Mouse (Mus musculus) liver, embryonic 14.5 days (tissue): Measurements from ENCODE around the gene Tbcel. TPM values are rescaled to one million over a fixed set of nuclear protein-coding genes. Genes with fewer than 3 reads are reported as not detected.
A peak's percentile ranks its signal among the peaks of the same experiment; 100 is the strongest.

ENCODE experiments used
- ATAC-seq: fragments of 200-750 bp; cut with Nextera tagmentation; 2 replicates; pipeline ENCODE4 v1.8.0; 2017; ENCODE audit warnings: moderate number of reproducible peaks, mild to moderate bottlenecking, moderate library complexity; ENCODE audit not compliant: insufficient read depth
- DNase-seq, 3 experiments: peaks; one replicate each; pipeline ENCODE4 v3.0.0-alpha.2; 2012 to 2013; ENCODE audit warnings: low read depth in 3 of 3, low spot score in 3 of 3
- H3K27ac ChIP-seq: fragments of 300-500 bp; sonication (generic); 2 replicates; pipeline ENCODE4 v1.5.1; 2014; ENCODE audit warnings: moderate library complexity, mild to moderate bottlenecking, control low read depth, inconsistent platforms
- H3K27me3 ChIP-seq: fragments of 300-500 bp; sonication (generic); 2 replicates; pipeline ENCODE4 v1.6.1; 2014; ENCODE audit warnings: mild to moderate bottlenecking, low read length, moderate library complexity; ENCODE audit not compliant: control insufficient read depth, insufficient read depth
- H3K36me3 ChIP-seq: fragments of 300-500 bp; sonication (generic); replicated peaks from 2 replicates; pipeline ENCODE4 v1.6.1; 2014; ENCODE audit warnings: low read depth; ENCODE audit not compliant: control insufficient read depth, insufficient read depth
- H3K4me1 ChIP-seq, 2 experiments: fragments of 200-500 bp in 1 of 2; fragments of 300-500 bp in 1 of 2; sonication (generic) in 1 of 2; replicated peaks; 2 replicates each; pipeline ENCODE4 v1.6.1; 2012 to 2014; ENCODE audit warnings: antibody characterized with exemption in 1 of 2, inconsistent platforms in 1 of 2, low read length in 1 of 2; ENCODE audit not compliant: control insufficient read depth in 2 of 2, insufficient read depth in 2 of 2
- H3K4me2 ChIP-seq: fragments of 300-500 bp; sonication (generic); 2 replicates; pipeline ENCODE4 v1.6.1; 2014; ENCODE audit warnings: low read depth, mild to moderate bottlenecking, control low read depth, moderate library complexity
- H3K4me3 ChIP-seq, 2 experiments: fragments of 200-500 bp in 1 of 2; fragments of 300-500 bp in 1 of 2; sonication (generic) in 1 of 2; 2 replicates each; pipeline ENCODE4 v1.5.1; 2012 to 2014; ENCODE audit warnings: low read depth in 2 of 2, low read length in 2 of 2, mild to moderate bottlenecking in 2 of 2, control low read depth in 1 of 2, inconsistent platforms in 1 of 2, moderate library complexity in 1 of 2; ENCODE audit not compliant: insufficient read depth in 1 of 2
- H3K9ac ChIP-seq: fragments of 300-500 bp; sonication (generic); replicated peaks from 2 replicates; pipeline ENCODE4 v1.6.1; 2014; ENCODE audit warnings: mild to moderate bottlenecking, control low read depth, moderate library complexity
- H3K9me3 ChIP-seq: fragments of 300-500 bp; sonication (generic); 2 replicates; pipeline ENCODE4 v1.6.1; 2016; ENCODE audit warnings: low read length, mixed read lengths; ENCODE audit not compliant: control insufficient read depth
- CTCF ChIP-seq: IDR thresholded peaks from 2 replicates; pipeline ENCODE4 v1.5.1; 2016; ENCODE audit warnings: antibody characterized with exemption, low read depth, control low read depth
- EP300 ChIP-seq: IDR thresholded peaks from 2 replicates; pipeline ENCODE4 v1.6.1; 2016; ENCODE audit warnings: antibody characterized with exemption, low read depth
- WGBS: fragments of 180-500 bp; shearing (Covaris S2); extraction: QIAGEN DNeasy Blood & Tissue Kit; methylation state at CpG from one replicate; pipeline ENCODE4 v1.1.7; 2014; ENCODE audit not compliant: insufficient replicate concordance; 5-methylcytosine and 5-hydroxymethylcytosine counted together
- polyA plus RNA-seq, 2 experiments: library from polyadenylated mRNA; depleted of rRNA in 1 of 2; stranded (reverse) in 1 of 2; unstranded in 1 of 2; fragments of >200 nt; fragmentation: Nextera tagmentation in 1 of 2; extraction: Ambion mirVana in 1 of 2; gene quantifications; 2 replicates each; pipeline versions ENCODE4 v1.2.1 to v1.2.3; 2012 to 2014

Gene Tbcel
- 16.7 and 19.7 TPM in 2 replicates for polyA plus RNA-seq (2012; rRNA removed)
- polyA plus RNA-seq (2014; fragmentation: Nextera tagmentation; extraction: Ambion mirVana) = 11.3 and 12.1 TPM in 2 replicates

- no peak within 1 kb of the TSS for H3K27ac ChIP-seq
- WGBS = 66% methylated on average over 6 of the region's 6 CpGs
Measured at GRCm38 (mm10) chr9:42507709-42508108, at the start of gene Tbcel. TSS of gene Tbcel (minus strand) at chr9:42507809.

GRCm38 (mm10) chr9:42555186-42555585 lies 47.6 kb upstream of the Tbcel start:
- Histone ChIP-seq H3K9ac (no peak overlapping the region), H3K36me3 (no peaks in the 10 kb centered on the region), H3K4me3 (no peak overlapping the region), H3K4me2 (no peak overlapping the region), H3K9me3 (no peaks in the 10 kb centered on the region), H3K27me3 (no peaks in the 10 kb centered on the region), H3K27ac (no peak overlapping the region), H3K4me1 (no peaks in the 10 kb centered on the region; a peak in 1 of 4 replicates)
- ATAC-seq (no peak), DNase-seq (no peak)
- no peak for TF ChIP-seq CTCF
- no peak for TF ChIP-seq EP300
- 9% methylated on average over 1 of the region's 1 CpGs for WGBS

More at GRCm38 (mm10) chr9:42507709-42508108, at the start of gene Tbcel:
- H3K4me2 ChIP-seq = no peak within 1 kb of the TSS
- no peak within 1 kb of the TSS for H3K4me3 ChIP-seq
- DNase-seq (no peak), ATAC-seq (no peak)
- TF ChIP-seq EP300 = no peak
- no peak for TF ChIP-seq CTCF
- H3K9ac ChIP-seq = no peak within 1 kb of the TSS
- no peaks in the 10 kb centered on the region for H3K9me3 ChIP-seq
- H3K4me1 ChIP-seq = 0 out of 4 replicates have a peak, but pooled peaks cover 0 to 2% of the 10 kb centered on the region in 2 experiments
- no peaks in the 10 kb centered on the region for H3K36me3 ChIP-seq
- H3K27me3 ChIP-seq = no peaks in the 10 kb centered on the region

GRCm38 (mm10) chr9:42550116-42550515 lies 42.5 kb upstream of the Tbcel start:
- Histone ChIP-seq H3K27me3 (no peaks in the 10 kb centered on the region), H3K36me3 (no peaks in the 10 kb centered on the region), H3K9ac (no peak overlapping the region), H3K4me2 (no peak overlapping the region), H3K9me3 (no peaks in the 10 kb centered on the region), H3K4me3 (no peak overlapping the region), H3K4me1 (no peaks in the 10 kb centered on the region; a peak in 1 of 4 replicates), H3K27ac (no peak overlapping the region)
- TF ChIP-seq EP300 (no peak), CTCF (peak; percentile 92)
- DNase-seq (peak; percentile 4 to 9 (median 4)), ATAC-seq (no peak)
- 11% methylated on average over 13 of the region's 13 CpGs for WGBS

- DNase-seq (no peak), ATAC-seq (no peak)
- WGBS = 49% methylated on average over 7 of the region's 7 CpGs
- H3K27me3 ChIP-seq = no peaks in the 10 kb centered on the region
- no peak overlapping the region for H3K27ac ChIP-seq
- no peak for TF ChIP-seq EP300
- TF ChIP-seq CTCF = no peak
- H3K4me1 ChIP-seq = no peaks in the 10 kb centered on the region; a peak in 1 of 4 replicates
- no peaks in the 10 kb centered on the region for H3K36me3 ChIP-seq
- no peak overlapping the region for H3K4me2 ChIP-seq
- H3K9me3 ChIP-seq = no peaks in the 10 kb centered on the region
- H3K9ac ChIP-seq = no peak overlapping the region
- no peak overlapping the region for H3K4me3 ChIP-seq
Measured at GRCm38 (mm10) chr9:42548981-42549380, 41.4 kb upstream of the Tbcel start.

- TF ChIP-seq CTCF (no peak), EP300 (no peak)
- Histone ChIP-seq H3K4me2 (no peak overlapping the region), H3K4me1 (no peaks in the 10 kb centered on the region), H3K9ac (no peak overlapping the region), H3K27me3 (no peaks in the 10 kb centered on the region), H3K36me3 (no peaks in the 10 kb centered on the region), H3K4me3 (no peak overlapping the region), H3K9me3 (no peaks in the 10 kb centered on the region), H3K27ac (no peak overlapping the region)
- WGBS = 66% methylated on average over 10 of the region's 10 CpGs
- no peak for DNase-seq
- no peak for ATAC-seq
Measured at GRCm38 (mm10) chr9:42544521-42544920, 36.9 kb upstream of the Tbcel start.
